Mouse (Mus musculus): ENCODE results near the gene Slc48a1. TPM values are rescaled to one million over a fixed set of nuclear protein-coding genes. Genes with fewer than 3 reads are reported as not detected.

Gene Slc48a1
- polyA plus RNA-seq, 1 experiment from 2014 or later = 134 TPM

- no peaks in the 10 kb centered on the region for H3K27me3 ChIP-seq
- ATAC-seq = no peak
- no peak for DNase-seq (ENCODE audit: low read depth, low spot score)
- TF ChIP-seq CTCF (IDR thresholded peaks at IDR 0.05) = no peak
- in situ Hi-C loops (cut with MboI; ENCODE audit: low pct_unique_long_range_greater_than_20kb) = no loop called here
- CTCF ChIA-PET = interaction anchor here (1.1 kb wide), 1 partner anchor 12 kb away, joined by 3 read pairs; no protein-coding TSS in a partner anchor
- POLR2A ChIA-PET = no interaction called here
Observed at GRCm38 (mm10) chr15:97765090-97765794, 13.1 kb upstream of the Slc48a1 start.

GRCm38 (mm10) chr15:97766194-97766593 is 12.1 kb upstream of the Slc48a1 start:
- TF ChIP-seq CTCF (IDR thresholded peaks at IDR 0.05) = no peak
- in situ Hi-C loops (cut with MboI; ENCODE audit: low pct_unique_long_range_greater_than_20kb) = no loop called here
- ChIA-PET POLR2A (no interaction called here), CTCF (interaction anchor here (1.7 to 1.8 kb wide), 2 partner anchors 10 to 48 kb away, joined by 6 to 7 read pairs; no protein-coding TSS in a partner anchor)
- DNase-seq (ENCODE audit: low read depth, low spot score) (no peak), ATAC-seq (no peak)
- no peaks in the 10 kb centered on the region for H3K27me3 ChIP-seq

GRCm38 (mm10) chr15:97766594-97767279 is 11.6 kb upstream of the Slc48a1 start:
- in situ Hi-C loops (cut with MboI; ENCODE audit: low pct_unique_long_range_greater_than_20kb) = no loop called here
- DNase-seq (ENCODE audit: low read depth, low spot score) (no peak), ATAC-seq (no peak)
- H3K27me3 ChIP-seq = no peaks in the 10 kb centered on the region
- ChIA-PET POLR2A (interaction anchor here (1.0 to 1.2 kb wide), 2 partner anchors 12 to 58 kb away, joined by 3 read pairs; no protein-coding TSS in a partner anchor), CTCF (interaction anchor here (0.9 to 1.8 kb wide), 8 partner anchors 8 to 185 kb away, joined by 3 to 7 read pairs (median 4); no protein-coding TSS in a partner anchor)
- TF ChIP-seq CTCF (IDR thresholded peaks at IDR 0.05) = no peak

- no peaks in the 10 kb centered on the region for H3K27me3 ChIP-seq
- DNase-seq (ENCODE audit: low read depth, low spot score) (no peak), ATAC-seq (peak; percentile 76)
- ChIA-PET POLR2A (interaction anchor here (0.5 to 1.2 kb wide), 4 partner anchors 11 to 203 kb away, joined by 3 to 4 read pairs (median 4); no protein-coding TSS in a partner anchor), CTCF (interaction anchor here (0.8 to 1.8 kb wide), 10 partner anchors 9 to 184 kb away, joined by 3 to 7 read pairs (median 4); no protein-coding TSS in a partner anchor)
- TF ChIP-seq CTCF (IDR thresholded peaks at IDR 0.05) = no peak
- in situ Hi-C loops (cut with MboI; ENCODE audit: low pct_unique_long_range_greater_than_20kb) = no loop called here
Observed at GRCm38 (mm10) chr15:97767280-97768186, 10.8 kb upstream of the Slc48a1 start, which contains the start of gene Rapgef3. Rapgef3 (minus strand) TSS chr15:97767972.

- ATAC-seq (no peak), DNase-seq (ENCODE audit: low read depth, low spot score) (no peak)
- in situ Hi-C loops (cut with MboI; ENCODE audit: low pct_unique_long_range_greater_than_20kb) = no loop called here
- H3K27me3 ChIP-seq = no peaks in the 10 kb centered on the region
- ChIA-PET CTCF (interaction anchor here (0.8 to 1.6 kb wide), 3 partner anchors 14 to 184 kb away, joined by 3 to 4 read pairs (median 4); no protein-coding TSS in a partner anchor), POLR2A (interaction anchor here (0.7 kb wide), 1 partner anchor 11 kb away, joined by 4 read pairs; no protein-coding TSS in a partner anchor)
- TF ChIP-seq CTCF (IDR thresholded peaks at IDR 0.05) = no peak
Observed at GRCm38 (mm10) chr15:97768192-97768591, 10.1 kb upstream of the Slc48a1 start.

GRCm38 (mm10) chr15:97770280-97770679 is 8.0 kb upstream of the Slc48a1 start:
- in situ Hi-C loops (cut with MboI; ENCODE audit: low pct_unique_long_range_greater_than_20kb) = no loop called here
- ATAC-seq (no peak), DNase-seq (ENCODE audit: low read depth, low spot score) (no peak)
- CTCF ChIA-PET = interaction anchor here (1.7 to 2.2 kb wide), 2 partner anchors 9 to 80 kb away, joined by 4 to 5 read pairs; no protein-coding TSS in a partner anchor
- no peaks in the 10 kb centered on the region for H3K27me3 ChIP-seq
- POLR2A ChIA-PET = interaction anchor here (1.4 kb wide), 1 partner anchor 10 kb away, joined by 3 read pairs; no protein-coding TSS in a partner anchor
- TF ChIP-seq CTCF (IDR thresholded peaks at IDR 0.05) = no peak

GRCm38 (mm10) chr15:97773108-97773507 is 5.2 kb upstream of the Slc48a1 start:
- ChIA-PET CTCF (interaction anchor here (1.1 to 2.0 kb wide), 5 partner anchors 11 to 57 kb away, joined by 3 to 6 read pairs (median 4); no protein-coding TSS in a partner anchor), POLR2A (interaction anchor here (0.6 to 0.7 kb wide), 3 partner anchors 18 to 248 kb away, joined by 3 read pairs; no protein-coding TSS in a partner anchor)
- peak; percentile 96 for DNase-seq (ENCODE audit: low read depth, low spot score)
- TF ChIP-seq CTCF (IDR thresholded peaks at IDR 0.05) = no peak
- in situ Hi-C loops (cut with MboI; ENCODE audit: low pct_unique_long_range_greater_than_20kb) = no loop called here
- peak; percentile 87 for ATAC-seq
- H3K27me3 ChIP-seq = no peaks in the 10 kb centered on the region

- TF ChIP-seq CTCF (IDR thresholded peaks at IDR 0.05) = no peak
- ChIA-PET CTCF (interaction anchor here (1.1 to 2.0 kb wide), 4 partner anchors 10 to 58 kb away, joined by 3 to 6 read pairs (median 4); no protein-coding TSS in a partner anchor), POLR2A (interaction anchor here (0.9 kb wide), 1 partner anchor 24 kb away, joined by 3 read pairs; no protein-coding TSS in a partner anchor)
- ATAC-seq (no peak), DNase-seq (ENCODE audit: low read depth, low spot score) (no peak)
- H3K27me3 ChIP-seq = no peaks in the 10 kb centered on the region
- in situ Hi-C loops (cut with MboI; ENCODE audit: low pct_unique_long_range_greater_than_20kb) = no loop called here
Observed at GRCm38 (mm10) chr15:97773961-97774370, 4.4 kb upstream of the Slc48a1 start.

GRCm38 (mm10) chr15:97776514-97776913 is 1.8 kb upstream of the Slc48a1 start:
- no peak for TF ChIP-seq CTCF (IDR thresholded peaks at IDR 0.05)
- H3K27me3 ChIP-seq = no peaks in the 10 kb centered on the region
- ATAC-seq (no peak), DNase-seq (ENCODE audit: low read depth, low spot score) (no peak)
- CTCF ChIA-PET = interaction anchor here (0.7 to 3.8 kb wide), 17 partner anchors 9 to 74 kb away, joined by 3 to 23 read pairs (median 4); partner anchors contain the start of genes Hdac7 and Rapgef3
- POLR2A ChIA-PET = interaction anchor here (1.0 to 1.3 kb wide), 3 partner anchors 31 to 51 kb away, joined by 3 to 4 read pairs (median 4); no protein-coding TSS in a partner anchor
- in situ Hi-C loops (cut with MboI; ENCODE audit: low pct_unique_long_range_greater_than_20kb) = no loop called here
